Mouse (Mus musculus) spleen, postnatal 10 days (tissue): Measurements from ENCODE around the gene Lima1.
A peak's percentile ranks its signal among the peaks of the same experiment; 100 is the strongest.
"Not testable (repeated sequence)": the region's sequence is repeated elsewhere in the genome, so short reads cannot be mapped to it uniquely, and the experiment has no call there.

Experiments used
- DNase-seq, 2 experiments: peaks; one replicate each; pipeline ENCODE4 v3.0.0; 2021 to 2022; ENCODE audit warnings: low spot score in 2 of 2

Gene Lima1

GRCm38 (mm10) chr15:99875334-99875869 is at the start of gene Lima1:
Lima1 (minus strand) TSS chr15:99875456.
- peak; percentile 41 to 84 for DNase-seq

- DNase-seq = no peak
Observed at GRCm38 (mm10) chr15:99919601-99920158, 44.4 kb upstream of the Lima1 start.

- DNase-seq = no peak
Observed at GRCm38 (mm10) chr15:99917264-99917663, 42.0 kb upstream of the Lima1 start.

DNA sequence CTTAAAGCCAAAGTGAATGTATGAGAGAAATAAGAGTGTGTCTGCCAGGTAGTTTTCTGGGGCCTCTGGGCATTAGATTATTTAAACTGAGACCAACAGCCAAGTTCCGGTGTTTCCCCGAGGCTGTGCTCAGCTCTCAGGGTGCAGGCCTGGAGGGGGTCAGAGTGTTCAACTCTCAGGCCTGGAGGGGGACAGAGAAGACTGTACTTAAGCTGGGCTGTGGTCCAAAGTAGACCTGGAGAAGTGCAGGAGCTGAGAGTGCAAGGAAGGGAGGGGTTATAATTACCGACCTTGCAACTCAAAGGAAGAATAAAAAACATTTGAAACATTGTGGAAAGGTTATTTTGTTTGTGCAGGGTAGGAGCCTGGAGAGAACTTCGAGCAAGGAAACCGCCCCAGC is 39.4 kb upstream of the Lima1 start:
- DNase-seq = no peak

- DNase-seq = no peak
Observed at GRCm38 (mm10) chr15:99911785-99912184, 36.5 kb upstream of the Lima1 start.

GRCm38 (mm10) chr15:99909339-99909996 is 34.2 kb upstream of the Lima1 start:
- peak in 1 of 2 experiments; percentile 43 for DNase-seq

DNA sequence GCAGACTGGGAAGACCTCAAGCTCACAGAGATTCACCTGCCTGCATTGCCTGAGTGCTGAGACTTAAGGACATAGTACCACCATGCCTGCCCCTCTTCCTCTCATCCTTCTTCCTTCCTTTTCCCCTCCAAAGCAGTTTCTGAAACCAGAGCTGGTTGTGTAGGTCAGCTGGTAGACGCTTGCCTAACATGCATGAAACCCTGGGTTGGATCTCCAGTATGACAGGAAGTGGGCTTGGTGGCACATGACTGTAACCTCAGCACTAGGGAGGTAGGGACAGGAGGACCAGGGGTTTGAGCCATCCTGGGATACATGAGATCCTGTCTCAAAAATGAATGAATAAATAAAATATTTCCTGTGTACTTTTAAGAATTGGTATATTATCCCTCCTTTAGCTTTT is 32.3 kb upstream of the Lima1 start:
- DNase-seq = no peak

GRCm38 (mm10) chr15:99907041-99907440 is 31.8 kb upstream of the Lima1 start:
- no peak for DNase-seq

DNA sequence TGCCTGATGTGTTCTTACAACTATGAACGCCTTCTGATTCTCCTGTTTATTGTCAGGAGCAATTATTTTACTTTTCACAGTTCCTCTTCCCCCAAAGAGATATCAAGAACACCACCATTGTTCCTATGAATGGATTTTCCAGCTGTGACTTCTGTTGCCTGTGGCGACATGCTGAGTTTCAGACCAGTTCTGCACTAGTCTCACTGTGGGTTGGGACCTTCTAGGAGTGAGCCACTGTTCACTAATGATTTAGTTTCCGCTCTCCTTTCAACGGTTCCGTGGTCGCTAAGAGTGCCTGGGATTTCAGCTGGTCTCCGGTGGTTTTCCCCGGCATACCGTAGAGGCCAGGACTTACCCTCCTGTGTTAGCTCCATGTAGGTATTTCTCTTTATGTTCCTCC is 29.6 kb upstream of the Lima1 start:
- no peak for DNase-seq

- DNase-seq = peak in 1 of 2 experiments; percentile 42
Observed at GRCm38 (mm10) chr15:99904333-99904732, 29.1 kb upstream of the Lima1 start.

DNA sequence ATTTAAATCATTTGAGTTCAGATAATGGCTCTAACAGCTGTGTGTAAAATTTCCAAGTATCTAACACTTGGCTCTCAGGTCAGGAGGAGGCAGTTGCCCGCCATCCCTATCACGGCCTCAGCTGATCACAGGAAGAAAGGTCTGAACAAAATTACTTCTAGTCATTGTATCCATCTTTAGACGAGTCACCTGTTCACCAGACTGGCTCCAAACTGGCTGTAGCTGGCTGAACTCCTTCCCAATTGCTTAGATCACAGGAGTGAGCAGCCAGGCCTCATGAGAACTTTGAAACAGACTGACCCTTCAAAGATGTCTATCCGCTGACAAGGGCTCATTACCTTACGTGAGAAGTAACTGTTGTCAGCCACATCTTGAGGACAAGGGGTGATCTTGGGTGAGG is 28.0 kb upstream of the Lima1 start:
- DNase-seq = no peak

DNA sequence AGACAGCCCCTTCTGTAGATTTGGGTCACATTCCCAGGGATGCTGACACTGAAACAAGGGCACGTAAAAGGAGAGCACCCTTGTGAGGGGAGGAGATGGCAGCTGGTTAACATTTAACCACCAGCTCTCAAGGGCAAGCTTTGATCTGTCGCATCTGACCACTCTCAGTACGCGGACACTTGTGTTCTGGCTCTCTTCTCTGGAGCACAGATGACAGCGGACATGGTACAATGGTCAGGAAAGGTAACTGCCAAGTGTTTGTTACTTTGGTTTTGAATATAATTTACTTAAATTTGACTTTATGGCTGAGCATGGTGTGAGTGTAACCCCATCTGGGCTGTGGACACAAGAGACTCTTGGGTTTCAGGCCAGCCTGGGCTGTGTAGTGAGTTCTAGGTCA is 27.5 kb upstream of the Lima1 start:
- DNase-seq = no peak

DNA sequence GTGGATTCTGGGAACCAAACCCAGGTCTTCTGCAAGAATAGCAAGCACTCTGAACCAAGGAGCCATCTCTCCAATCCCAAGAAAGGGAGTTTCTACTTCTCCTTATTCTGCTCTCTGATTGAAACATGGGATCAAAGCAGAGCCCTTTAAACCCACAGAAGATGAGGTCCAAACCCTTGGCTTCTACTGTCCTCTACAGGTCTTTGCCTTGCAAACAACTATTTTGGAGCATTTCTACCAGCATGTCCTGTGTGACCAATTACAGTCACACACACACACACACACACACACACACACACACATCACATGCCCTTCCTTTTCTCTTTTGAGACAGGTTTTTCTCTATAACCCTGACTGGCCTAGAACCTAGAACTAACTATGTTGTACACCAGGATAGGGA is 21.4 kb upstream of the Lima1 start:
- no peak for DNase-seq

- DNase-seq = no peak
Observed at GRCm38 (mm10) chr15:99891355-99891754, 16.1 kb upstream of the Lima1 start.

GRCm38 (mm10) chr15:99890412-99891236 is 15.4 kb upstream of the Lima1 start:
- peak in 1 of 2 experiments; percentile 18 for DNase-seq

DNA sequence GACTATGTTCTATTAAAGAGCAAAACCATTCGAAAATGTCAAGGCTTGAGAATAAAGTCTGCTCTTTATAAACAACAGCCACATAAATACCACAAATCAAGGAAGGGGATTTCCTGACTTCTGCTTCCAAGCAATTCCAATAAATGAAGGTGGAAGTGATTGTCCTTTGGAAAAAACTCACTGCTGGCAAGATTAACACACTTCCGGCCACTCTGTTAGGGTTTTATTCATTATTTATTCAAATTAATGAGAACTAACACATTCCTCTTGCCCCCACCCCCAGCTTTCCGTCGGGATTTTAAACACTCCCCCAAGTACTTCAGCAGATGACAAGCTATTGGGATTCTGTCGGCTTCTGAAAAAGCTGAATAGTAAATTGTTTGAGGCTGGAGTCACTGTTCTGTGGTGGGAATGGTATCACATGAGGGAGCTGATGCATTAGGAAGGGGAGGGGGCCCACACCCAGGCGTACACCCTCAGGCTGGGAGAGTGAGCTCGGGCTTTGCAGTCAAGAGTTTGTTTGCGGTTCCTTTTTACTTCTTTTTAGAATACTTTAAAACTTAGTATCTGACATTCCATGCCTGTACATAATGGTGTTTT is 14.1 kb upstream of the Lima1 start:
- no peak for DNase-seq

DNA sequence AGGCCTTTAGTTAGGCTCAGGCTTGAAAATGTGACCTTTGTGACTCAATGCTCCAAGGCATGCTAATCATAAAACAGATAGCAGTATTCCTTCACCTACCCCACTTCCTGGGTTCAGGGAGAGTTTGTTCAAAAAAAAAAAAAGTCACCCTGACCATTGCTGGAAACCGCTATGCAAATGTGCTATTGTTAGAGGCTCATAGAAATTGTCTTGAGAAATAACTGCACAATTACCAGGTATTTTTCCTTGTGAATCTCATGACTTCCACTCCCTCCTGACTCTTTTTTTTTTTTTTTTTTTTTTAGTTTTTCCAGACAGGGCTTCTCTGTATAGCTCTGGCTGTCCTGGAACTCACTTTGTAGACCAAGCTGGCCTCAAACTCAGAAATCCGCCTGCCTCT is 11.9 kb upstream of the Lima1 start:
- DNase-seq = not testable (repeated sequence)

- DNase-seq = no peak
Observed at GRCm38 (mm10) chr15:99884038-99884437, 8.8 kb upstream of the Lima1 start.

- DNase-seq = no peak
Observed at GRCm38 (mm10) chr15:99878541-99878940, 3.3 kb upstream of the Lima1 start.

- DNase-seq = no peak
Observed at GRCm38 (mm10) chr15:99874612-99875333, 483 bp downstream of the Lima1 start.

DNA sequence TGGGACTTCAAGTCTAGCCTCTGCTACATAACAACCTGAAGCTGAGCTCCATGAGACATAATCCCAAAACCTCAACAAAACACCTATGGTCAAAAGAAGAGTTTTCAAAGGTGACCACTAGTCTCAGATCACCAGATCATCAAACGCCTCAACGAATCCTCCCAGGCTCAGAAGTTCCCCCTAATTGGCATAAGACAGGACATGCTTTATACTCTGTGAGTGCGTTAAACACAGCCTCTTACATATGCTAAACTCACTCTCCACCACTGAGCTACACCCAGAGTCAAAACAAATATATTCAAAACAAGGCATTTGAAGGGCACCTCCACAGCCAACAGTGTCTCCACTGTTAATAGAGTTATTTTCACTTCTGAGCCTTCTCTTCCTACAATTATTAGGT is 2.7 kb downstream of the Lima1 start:
- DNase-seq = no peak

DNA sequence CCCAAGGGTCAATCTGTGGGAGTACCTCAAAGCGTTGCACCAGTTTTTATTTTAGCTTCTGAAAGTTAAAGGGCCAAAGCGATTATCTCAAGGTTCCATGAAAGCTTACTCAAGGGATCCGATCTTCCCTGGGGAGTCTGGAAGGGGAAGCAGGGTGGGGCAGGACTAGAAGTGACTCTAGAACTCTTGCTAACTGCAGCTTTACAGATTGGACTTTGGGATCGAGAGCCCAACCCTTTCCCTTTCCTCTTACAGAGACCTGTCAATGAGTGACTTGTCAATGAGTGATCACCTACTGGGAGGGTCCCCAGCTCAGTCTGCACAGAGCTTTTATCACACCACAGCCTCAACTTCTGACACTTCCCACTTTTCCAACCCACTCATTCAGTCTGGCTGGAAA is 7.6 kb downstream of the Lima1 start:
- DNase-seq = no peak
